ENCODE assay signal across 11 mouse cellular contexts in the genomic region with DNA sequence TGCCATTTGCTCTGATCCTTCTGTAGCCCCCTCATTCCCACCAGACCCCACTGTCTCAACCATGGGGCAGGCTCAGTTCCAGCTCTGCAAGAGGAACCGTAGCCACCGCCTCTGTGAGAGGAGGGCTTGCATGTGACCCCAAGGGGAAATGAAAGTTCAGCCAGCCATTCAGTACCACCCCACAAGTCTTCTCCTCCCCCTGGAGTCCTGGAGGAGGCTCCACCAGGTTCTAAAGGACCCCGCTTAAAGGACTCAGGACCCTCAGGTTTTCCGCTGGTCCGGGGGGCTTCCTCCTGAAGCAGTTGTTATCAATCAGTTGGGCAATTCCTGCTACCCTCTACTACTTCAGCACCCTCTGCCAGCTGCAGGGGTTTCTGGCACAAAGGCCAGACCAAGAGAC. TPM values are rescaled to one million over a fixed set of nuclear protein-coding genes. Genes with fewer than 3 reads are reported as not detected.
DNase-seq lines count a peak whose midpoint lies in the region; ATAC-seq lines count a peak whose summit lies in the region.
"Had no signal": no experiment of that assay in that cellular context is flagged by ENCODE, and none has a peak within 500 bp of the region (broad histone marks: within the 10 kb centered on the region; RNA-seq: fewer than 3 reads in every experiment).

No protein-coding gene starts in this region.

- H3K4me1 ChIP-seq in hindbrain, embryonic 11.5 days (replicated peaks; ENCODE audit: control insufficient read depth, insufficient read depth, low read length): no peaks in the 10 kb centered on the region; the same call in 1 of the 2 replicates
- H3K4me1 ChIP-seq in hindbrain, embryonic 16.5 days (ENCODE audit: control insufficient read depth, insufficient read depth, low read depth, low read length): peaks cover 16% of the 10 kb centered on the region
- peaks cover 27% of the 10 kb centered on the region for H3K4me1 ChIP-seq in limb, embryonic 11.5 days (ENCODE audit: control insufficient read depth, insufficient read depth, low read length)
- peaks cover 29% of the 10 kb centered on the region for H3K4me1 ChIP-seq in midbrain, embryonic 15.5 days

- no peak for DNase-seq in hindbrain, embryonic 11.5 days (ENCODE audit: low spot score)
- DNase-seq in limb, embryonic 11.5 days (ENCODE audit: low spot score): no peak
- no peak for DNase-seq in cerebellum, adult 9-10 months
- DNase-seq in left cerebral cortex, postnatal 36 days (ENCODE audit: low spot score in 2 of 2): no peak
- no peak for DNase-seq in right cerebral cortex, postnatal 4 days
- DNase-seq: adrenal gland, postnatal 36 days; lung, embryonic 14.5 days had no signal

- H3K9me3 ChIP-seq in hindbrain, embryonic 11.5 days (ENCODE audit: control insufficient read depth, low read length): no peaks in the 10 kb centered on the region
- H3K9me3 ChIP-seq in hindbrain, embryonic 16.5 days (ENCODE audit: control insufficient read depth, low read length): no peaks in the 10 kb centered on the region
- no peaks in the 10 kb centered on the region for H3K9me3 ChIP-seq in limb, embryonic 11.5 days (ENCODE audit: control insufficient read depth, low read length)
- no peaks in the 10 kb centered on the region for H3K9me3 ChIP-seq in midbrain, embryonic 15.5 days

- no peak overlapping the region for H3K4me3 ChIP-seq in hindbrain, embryonic 11.5 days (ENCODE audit: low read depth, low read length)
- no peak overlapping the region for H3K4me3 ChIP-seq in hindbrain, embryonic 16.5 days (ENCODE audit: low read length)
- no peak overlapping the region for H3K4me3 ChIP-seq in limb, embryonic 11.5 days (ENCODE audit: low read depth, low read length)
- no peak overlapping the region for H3K4me3 ChIP-seq in midbrain, embryonic 15.5 days

- 0 out of 2 replicates have a peak, but pooled peaks cover 3% of the 10 kb centered on the region for H3K27me3 ChIP-seq in hindbrain, embryonic 11.5 days (ENCODE audit: control insufficient read depth, insufficient read depth, low read length)
- no peaks in the 10 kb centered on the region; the same call in 1 of the 2 replicates for H3K27me3 ChIP-seq in hindbrain, embryonic 16.5 days (replicated peaks; ENCODE audit: control insufficient read depth, insufficient read depth, low read length)
- H3K27me3 ChIP-seq in limb, embryonic 11.5 days (ENCODE audit: control insufficient read depth, insufficient read depth, low read length): no peaks in the 10 kb centered on the region
- H3K27me3 ChIP-seq in midbrain, embryonic 15.5 days (replicated peaks): no peaks in the 10 kb centered on the region

- 54% methylated on average over 5 of the region's 5 CpGs for WGBS in hindbrain, embryonic 11.5 days
- 52% methylated on average over 5 of the region's 5 CpGs for WGBS in hindbrain, embryonic 16.5 days
- 63% methylated on average over 5 of the region's 5 CpGs for WGBS in limb, embryonic 11.5 days
- WGBS in midbrain, embryonic 15.5 days: 44% methylated on average over 5 of the region's 5 CpGs

- no peak overlapping the region for H3K9ac ChIP-seq in hindbrain, embryonic 11.5 days (ENCODE audit: low read depth, low read length)
- H3K9ac ChIP-seq in hindbrain, embryonic 16.5 days (ENCODE audit: low read depth, low read length): no peak overlapping the region
- H3K9ac ChIP-seq in limb, embryonic 11.5 days (ENCODE audit: low read length): no peak overlapping the region
- H3K9ac ChIP-seq in midbrain, embryonic 15.5 days: no peak overlapping the region
- H3K9ac ChIP-seq: lung, embryonic 14.5 days had no signal

- ATAC-seq in hindbrain, embryonic 11.5 days (ENCODE audit: low FRiP score): 0 out of 2 replicates have a peak, but pooled peaks have one; percentile 10
- no peak for ATAC-seq in hindbrain, embryonic 16.5 days
- ATAC-seq in common myeloid progenitor, adult 5-6 weeks (replicated peaks; ENCODE audit: low read depth, poor library complexity, severe bottlenecking): peak; percentile 78
- peak; percentile 31; the same call in 1 of the 2 replicates for ATAC-seq in limb, embryonic 11.5 days (ENCODE audit: insufficient number of reproducible peaks, low FRiP score, low TSS enrichment, low read depth)
- ATAC-seq in midbrain, embryonic 15.5 days (replicated peaks): no peak

- no peak overlapping the region for H3K27ac ChIP-seq in hindbrain, embryonic 11.5 days (ENCODE audit: low read depth, low read length)
- H3K27ac ChIP-seq in hindbrain, embryonic 16.5 days (ENCODE audit: low read depth, low read length): no peak overlapping the region
- H3K27ac ChIP-seq in limb, embryonic 11.5 days (replicated peaks; ENCODE audit: low read depth, low read length): no peak overlapping the region
- H3K27ac ChIP-seq in midbrain, embryonic 15.5 days: 0 out of 2 replicates have a peak overlapping the region, but pooled peaks have one; percentile 34

- no peak overlapping the region for H3K4me2 ChIP-seq in hindbrain, embryonic 11.5 days (replicated peaks; ENCODE audit: low read depth, low read length)
- no peak overlapping the region for H3K4me2 ChIP-seq in hindbrain, embryonic 16.5 days (ENCODE audit: low read length)
- H3K4me2 ChIP-seq in limb, embryonic 11.5 days (ENCODE audit: low read depth, severe bottlenecking): peak overlapping the region; percentile 17; the same call in 1 of the 2 replicates
- H3K4me2 ChIP-seq in midbrain, embryonic 15.5 days: peak overlapping the region; percentile 20; the same call in 1 of the 2 replicates
- H3K4me2 ChIP-seq: lung, embryonic 14.5 days had no signal

- no peaks in the 10 kb centered on the region for H3K36me3 ChIP-seq in hindbrain, embryonic 11.5 days (ENCODE audit: control insufficient read depth, insufficient read depth, low read length)
- H3K36me3 ChIP-seq in hindbrain, embryonic 16.5 days (ENCODE audit: control insufficient read depth, insufficient read depth, low read length): no peaks in the 10 kb centered on the region
- no peaks in the 10 kb centered on the region for H3K36me3 ChIP-seq in limb, embryonic 11.5 days (ENCODE audit: control insufficient read depth, insufficient read depth, low read length)
- H3K36me3 ChIP-seq in midbrain, embryonic 15.5 days (replicated peaks): no peaks in the 10 kb centered on the region

- intact Hi-C loops in left cerebral cortex, postnatal 36 days (cut with DNase I): no loop called here

RNA-seq across cellular contexts. Expression of a gene that starts 6.2 kb away (rescaled TPM):
- polyA plus RNA-seq in hindbrain, embryonic 11.5 days (2014; fragmentation: Nextera tagmentation; extraction: Ambion mirVana): 19.7 and 22.2 TPM in 2 replicates
- polyA plus RNA-seq in hindbrain, embryonic 16.5 days (2015; fragmentation: Nextera tagmentation; extraction: Ambion mirVana): 20.1 and 24.7 TPM in 2 replicates
- total RNA-seq in common myeloid progenitor, adult 5-6 weeks (2017): 3.9 and 6.0 TPM in 2 replicates
- polyA plus RNA-seq in limb, embryonic 11.5 days (2014; fragmentation: Nextera tagmentation; extraction: Ambion mirVana): 19.2 and 22.9 TPM in 2 replicates
- polyA plus RNA-seq in midbrain, embryonic 15.5 days (2015; fragmentation: Nextera tagmentation; extraction: Ambion mirVana): 24.4 and 25.6 TPM in 2 replicates
- total RNA-seq in left cerebral cortex, postnatal 36 days (2021): 10 to 100 TPM; 64.4 to 73.5 TPM

RNA-seq across cellular contexts. Expression of a gene that starts 23.3 kb away (rescaled TPM):
- polyA plus RNA-seq in hindbrain, embryonic 11.5 days (2014; fragmentation: Nextera tagmentation; extraction: Ambion mirVana): 0.11 and 0.34 TPM in 2 replicates
- polyA plus RNA-seq in hindbrain, embryonic 16.5 days (2015; fragmentation: Nextera tagmentation; extraction: Ambion mirVana): 0.34 and 0.42 TPM in 2 replicates
- not detected in 2 replicates for total RNA-seq in common myeloid progenitor, adult 5-6 weeks (2017)
- polyA plus RNA-seq in limb, embryonic 11.5 days (2014; fragmentation: Nextera tagmentation; extraction: Ambion mirVana): 0.31 TPM in 1 of 2 replicates, not detected in the other
- polyA plus RNA-seq in midbrain, embryonic 15.5 days (2015; fragmentation: Nextera tagmentation; extraction: Ambion mirVana): 0.31 and 0.34 TPM in 2 replicates
- total RNA-seq in left cerebral cortex, postnatal 36 days (2021): under 1 TPM; 0.42 to 0.45 TPM
- total RNA-seq: adrenal gland, postnatal 36 days had no signal
- polyA plus RNA-seq: lung, embryonic 14.5 days; urinary bladder, adult 2 months had no signal

RNA-seq across cellular contexts. Expression of a gene that starts 32.8 kb away (rescaled TPM):
- polyA plus RNA-seq in hindbrain, embryonic 11.5 days (2014; fragmentation: Nextera tagmentation; extraction: Ambion mirVana): 16.4 and 20.0 TPM in 2 replicates
- 6.3 and 8.6 TPM in 2 replicates for polyA plus RNA-seq in hindbrain, embryonic 16.5 days (2015; fragmentation: Nextera tagmentation; extraction: Ambion mirVana)
- total RNA-seq in common myeloid progenitor, adult 5-6 weeks (2017): 13.4 and 17.7 TPM in 2 replicates
- 28.6 and 31.7 TPM in 2 replicates for polyA plus RNA-seq in limb, embryonic 11.5 days (2014; fragmentation: Nextera tagmentation; extraction: Ambion mirVana)
- polyA plus RNA-seq in midbrain, embryonic 15.5 days (2015; fragmentation: Nextera tagmentation; extraction: Ambion mirVana): 7.3 and 8.2 TPM in 2 replicates
- total RNA-seq in left cerebral cortex, postnatal 36 days (2021): 1 to 10 TPM; 2.8 to 4.3 TPM

Comparison
In these comparisons a context has a peak if more than half of its experiments do, and no peak if none do; other contexts are left out.
1. ATAC-seq: peak in hindbrain, embryonic 11.5 days (single experiment), common myeloid progenitor, adult 5-6 weeks (single experiment) and limb, embryonic 11.5 days (single experiment); none in hindbrain, embryonic 16.5 days (single experiment) and midbrain, embryonic 15.5 days (single experiment).
2. H3K4me2 ChIP-seq: peak in limb, embryonic 11.5 days (single experiment) and midbrain, embryonic 15.5 days (single experiment); none in hindbrain, embryonic 11.5 days (single experiment) and hindbrain, embryonic 16.5 days (single experiment).